Mouse (Mus musculus): Measurements from ENCODE around the gene Nap1l4. TPM values are rescaled to one million over a fixed set of nuclear protein-coding genes. Genes with fewer than 3 reads are reported as not detected.

The Nap1l4 gene
- total RNA-seq, 2 experiments from 2014 or later, result 112 to 117 TPM

- DNase-seq (ENCODE audit: extremely low spot score in 1 of 2, low spot score in 2 of 2), result no peak
- TF ChIP-seq CTCF (IDR thresholded peaks at IDR 0.05), result no peak
- intact Hi-C loops (cut with DNase I), result no loop called here
- Histone ChIP-seq H3K4me3 (no peak overlapping the region), H3K27ac (no peak overlapping the region)
Measured at GRCm38 (mm10) chr7:143500912-143501311, 48.0 kb downstream of the Nap1l4 start.

- no peak overlapping the region for H3K4me3 ChIP-seq
- no peak overlapping the region for H3K27ac ChIP-seq
- intact Hi-C loops (cut with DNase I), result no loop called here
- no peak for TF ChIP-seq CTCF (IDR thresholded peaks at IDR 0.05)
- no peak for DNase-seq (ENCODE audit: extremely low spot score in 1 of 2, low spot score in 2 of 2)
Measured at GRCm38 (mm10) chr7:143498584-143498983, 50.3 kb downstream of the Nap1l4 start.

GRCm38 (mm10) chr7:143495104-143495961 lies 53.6 kb downstream of the Nap1l4 start:
- no peak overlapping the region for H3K4me3 ChIP-seq
- no peak overlapping the region for H3K27ac ChIP-seq
- no peak for TF ChIP-seq CTCF (IDR thresholded peaks at IDR 0.05)
- intact Hi-C loops (cut with DNase I), result no loop called here
- DNase-seq (ENCODE audit: extremely low spot score in 1 of 2, low spot score in 2 of 2), result no peak

- DNase-seq (ENCODE audit: extremely low spot score in 1 of 2, low spot score in 2 of 2), result no peak
- Histone ChIP-seq H3K4me3 (no peak overlapping the region), H3K27ac (no peak overlapping the region)
- no peak for TF ChIP-seq CTCF (IDR thresholded peaks at IDR 0.05)
- intact Hi-C loops (cut with DNase I), result no loop called here
Measured at GRCm38 (mm10) chr7:143493616-143494126, 55.2 kb downstream of the Nap1l4 start.

- DNase-seq (ENCODE audit: extremely low spot score in 1 of 2, low spot score in 2 of 2), result no peak
- no peak overlapping the region for H3K27ac ChIP-seq
- no peak for TF ChIP-seq CTCF (IDR thresholded peaks at IDR 0.05)
- no peak overlapping the region for H3K4me3 ChIP-seq
- intact Hi-C loops (cut with DNase I), result no loop called here
Measured at GRCm38 (mm10) chr7:143489735-143490134, 59.2 kb downstream of the Nap1l4 start.

- no peak overlapping the region for H3K27ac ChIP-seq
- intact Hi-C loops (cut with DNase I), result no loop called here
- no peak overlapping the region for H3K4me3 ChIP-seq
- no peak for TF ChIP-seq CTCF (IDR thresholded peaks at IDR 0.05)
- no peak for DNase-seq (ENCODE audit: extremely low spot score in 1 of 2, low spot score in 2 of 2)
Measured at GRCm38 (mm10) chr7:143482541-143482940, 66.4 kb downstream of the Nap1l4 start.

- Histone ChIP-seq H3K4me3 (no peak overlapping the region), H3K27ac (no peak overlapping the region)
- intact Hi-C loops (cut with DNase I), result no loop called here
- no peak for TF ChIP-seq CTCF (IDR thresholded peaks at IDR 0.05)
- DNase-seq (ENCODE audit: extremely low spot score in 1 of 2, low spot score in 2 of 2), result no peak
Measured at GRCm38 (mm10) chr7:143481806-143482387, 67.0 kb downstream of the Nap1l4 start.

GRCm38 (mm10) chr7:143480498-143480897 lies 68.4 kb downstream of the Nap1l4 start:
- intact Hi-C loops (cut with DNase I), result loop anchor here (1.0 kb wide), 1 partner anchor 26 kb away; no protein-coding TSS in a partner anchor
- peak; percentile 46 to 48 for DNase-seq (ENCODE audit: extremely low spot score in 1 of 2, low spot score in 2 of 2)
- TF ChIP-seq CTCF (IDR thresholded peaks at IDR 0.05), result peak; percentile 83
- no peak overlapping the region for H3K27ac ChIP-seq
- no peak overlapping the region for H3K4me3 ChIP-seq

GRCm38 (mm10) chr7:143477800-143478199 lies 71.1 kb downstream of the Nap1l4 start:
- intact Hi-C loops (cut with DNase I), result no loop called here
- DNase-seq (ENCODE audit: extremely low spot score in 1 of 2, low spot score in 2 of 2), result no peak
- no peak overlapping the region for H3K27ac ChIP-seq
- H3K4me3 ChIP-seq, result no peak overlapping the region
- TF ChIP-seq CTCF (IDR thresholded peaks at IDR 0.05), result no peak

- intact Hi-C loops (cut with DNase I), result no loop called here
- Histone ChIP-seq H3K4me3 (no peak overlapping the region), H3K27ac (no peak overlapping the region)
- DNase-seq (ENCODE audit: extremely low spot score in 1 of 2, low spot score in 2 of 2), result no peak
- peak; percentile 23; the same call in 1 of the 2 replicates for TF ChIP-seq CTCF (IDR thresholded peaks at IDR 0.05)
Measured at GRCm38 (mm10) chr7:143476702-143477335, 72.1 kb downstream of the Nap1l4 start.

- DNase-seq (ENCODE audit: extremely low spot score in 1 of 2, low spot score in 2 of 2), result no peak
- Histone ChIP-seq H3K4me3 (no peak overlapping the region), H3K27ac (no peak overlapping the region)
- intact Hi-C loops (cut with DNase I), result no loop called here
- TF ChIP-seq CTCF (IDR thresholded peaks at IDR 0.05), result no peak
Measured at GRCm38 (mm10) chr7:143475876-143476275, 73.0 kb downstream of the Nap1l4 start.

- intact Hi-C loops (cut with DNase I), result loop anchor here (5.0 kb wide), 2 partner anchors 287 to 383 kb away; partner anchors contain the start of gene Trpm5
- Histone ChIP-seq H3K4me3 (no peak overlapping the region), H3K27ac (no peak overlapping the region)
- DNase-seq (ENCODE audit: extremely low spot score in 1 of 2, low spot score in 2 of 2), result no peak
- no peak for TF ChIP-seq CTCF (IDR thresholded peaks at IDR 0.05)
Measured at GRCm38 (mm10) chr7:143474811-143475210, 74.1 kb downstream of the Nap1l4 start.

Data from left cerebral cortex, adult 2 months (tissue).